Mouse (Mus musculus) left cerebral cortex, adult 18-20 months (tissue): ENCODE data around the gene Atp13a5. TPM values are rescaled to one million over a fixed set of nuclear protein-coding genes. Genes with fewer than 3 reads are reported as not detected.
A peak's percentile ranks its signal among the peaks of the same experiment; 100 is the strongest.

Source experiments
- DNase-seq, 2 experiments: peaks; one replicate each; pipeline ENCODE4 v3.0.0; 2021 to 2022; ENCODE audit warnings: low spot score in 2 of 2, mixed read lengths in 1 of 2
- total RNA-seq, 2 experiments: library from RNA; stranded (reverse); gene quantifications; 2 replicates each; pipeline ENCODE4 v1.2.3; 2021

Atp13a5 gene
- total RNA-seq, 2 experiments from 2014 or later: 8.4 to 8.5 TPM

DNA sequence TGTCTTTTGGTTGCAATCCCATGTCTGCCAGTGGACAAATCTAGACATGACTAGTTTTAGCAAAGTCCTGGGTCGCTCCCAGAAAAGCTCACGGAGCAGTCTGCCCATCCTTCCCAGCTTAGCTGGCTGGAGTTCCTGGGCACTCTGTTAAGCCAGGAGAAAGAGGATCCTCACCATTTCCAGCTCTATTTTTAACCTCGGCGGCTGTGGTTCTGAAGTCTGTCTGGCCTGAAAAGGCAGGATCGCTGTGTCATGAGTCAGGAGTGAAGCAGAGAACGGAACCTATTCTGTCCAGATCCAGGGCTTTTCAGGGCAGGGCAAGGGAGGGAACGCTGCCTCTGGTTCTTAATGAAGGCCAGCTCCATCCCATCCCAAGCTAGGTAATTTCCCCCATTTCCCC, 169.7 kb downstream of the Atp13a5 start:
- peak; percentile 12 to 34 for DNase-seq

- DNase-seq: no peak
These were observed 173.0 kb downstream of the Atp13a5 start for GRCm38 (mm10) chr16:29205581-29205980.

- DNase-seq: peak; percentile 46 to 48
These were observed 173.7 kb downstream of the Atp13a5 start for GRCm38 (mm10) chr16:29204875-29205274.

GRCm38 (mm10) chr16:29201146-29201545, 177.4 kb downstream of the Atp13a5 start:
- no peak for DNase-seq

DNA sequence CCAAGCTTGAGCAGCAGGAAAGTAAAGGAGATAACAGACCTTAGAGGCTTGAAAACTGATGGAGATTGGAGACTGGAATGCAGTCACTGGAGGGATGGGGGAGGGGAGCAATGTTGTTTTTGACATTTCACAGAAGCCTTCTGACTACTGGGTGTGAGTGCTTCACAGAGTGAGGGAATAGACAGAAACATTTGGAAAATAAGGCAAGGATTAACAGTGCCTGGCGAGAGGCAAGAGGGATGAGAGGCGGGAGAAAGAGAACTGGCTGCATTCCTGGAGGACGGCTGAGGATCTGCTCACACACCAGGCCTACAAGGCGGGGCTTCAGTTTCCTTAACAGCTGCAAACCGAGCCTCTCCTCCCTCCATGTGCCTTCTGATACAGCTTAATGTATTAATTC, 180.1 kb downstream of the Atp13a5 start:
- peak; percentile 46 to 55 for DNase-seq

- no peak for DNase-seq
These were observed 183.4 kb downstream of the Atp13a5 start for GRCm38 (mm10) chr16:29195156-29195555.

DNA sequence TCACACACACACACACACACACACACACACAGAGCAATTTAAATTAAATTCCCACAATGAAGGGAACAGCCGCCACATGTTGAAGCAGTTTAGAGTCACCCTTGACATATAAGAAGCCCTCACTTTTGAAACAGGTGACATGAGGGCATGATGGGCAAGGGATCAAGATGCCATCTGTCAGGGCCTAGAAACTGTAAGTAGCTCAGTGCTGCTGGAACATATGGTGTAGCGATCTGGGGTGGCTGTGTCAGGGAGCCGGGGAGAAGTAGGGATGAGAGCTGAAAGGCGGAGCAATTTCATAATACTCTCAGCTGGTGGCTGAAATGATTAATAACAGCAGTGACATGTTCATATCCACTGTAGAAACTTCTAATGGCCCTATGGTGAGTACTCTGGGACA, 184.6 kb downstream of the Atp13a5 start:
- DNase-seq: no peak

DNA sequence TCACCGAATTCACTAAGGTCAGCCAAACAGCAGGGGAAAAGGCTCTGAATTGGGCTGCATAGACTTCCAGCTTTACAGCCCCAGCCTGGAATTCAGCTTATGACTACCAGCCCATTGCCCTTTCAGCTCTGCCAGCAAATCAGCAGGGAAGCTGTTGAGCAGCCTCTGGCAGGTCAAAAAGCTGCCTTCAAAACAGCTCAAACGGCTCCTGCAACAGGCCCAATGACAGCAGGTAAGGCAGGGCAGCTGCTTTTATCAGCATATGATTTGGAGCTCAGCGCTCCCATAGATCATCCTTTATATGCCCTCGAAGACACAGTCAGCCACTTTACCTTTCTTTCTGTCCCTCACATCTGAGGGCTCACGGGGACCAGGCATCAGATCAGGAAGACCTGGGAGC, 185.6 kb downstream of the Atp13a5 start:
- no peak for DNase-seq

Other genes starting within 250 kb of the Atp13a5 start
- 10 to 100 TPM; 31.4 to 39.0 TPM for gene Hrasls, start 169.0 kb downstream of the Atp13a5 start, total RNA-seq
- gene Atp13a4, start 166.1 kb upstream of the Atp13a5 start, total RNA-seq: 10 to 100 TPM in 1 of 2 experiments, 1 to 10 TPM in 1; 9.0 to 10.4 TPM
- gene Opa1, start 200.6 kb upstream of the Atp13a5 start, total RNA-seq: 100 to 1,000 TPM; 102 to 111 TPM